Mouse (Mus musculus) heart, embryonic 16.5 days (tissue): ENCODE data around the gene Ubxn2a. TPM values are rescaled to one million over a fixed set of nuclear protein-coding genes. Genes with fewer than 3 reads are reported as not detected.

Experiments
- ATAC-seq: fragments of 200-750 bp; cut with Nextera tagmentation; replicated peaks from 2 replicates; pipeline ENCODE4 v1.8.0; 2017; ENCODE audit warnings: moderate number of reproducible peaks; ENCODE audit not compliant: insufficient read depth, low FRiP score; ENCODE audit errors: extremely low read depth
- H3K27ac ChIP-seq: fragments of 300-500 bp; sonication (generic); 2 replicates; pipeline ENCODE4 v1.5.1; 2014; ENCODE audit warnings: mild to moderate bottlenecking, low read length, control low read depth, moderate library complexity
- H3K27me3 ChIP-seq: fragments of 300-500 bp; sonication (generic); 2 replicates; pipeline ENCODE4 v1.6.1; 2014; ENCODE audit warnings: low read length, mixed read lengths; ENCODE audit not compliant: control insufficient read depth, insufficient read depth
- H3K36me3 ChIP-seq: fragments of 300-500 bp; sonication (generic); 2 replicates; pipeline ENCODE4 v1.6.1; 2014; ENCODE audit not compliant: control insufficient read depth, insufficient read depth
- H3K4me1 ChIP-seq: fragments of 300-500 bp; sonication (generic); 2 replicates; pipeline ENCODE4 v1.6.1; 2014; ENCODE audit warnings: low read length, mixed read lengths; ENCODE audit not compliant: control insufficient read depth, insufficient read depth
- H3K4me2 ChIP-seq: fragments of 300-500 bp; sonication (generic); 2 replicates; pipeline ENCODE4 v1.6.1; 2014; ENCODE audit warnings: low read depth, mild to moderate bottlenecking, control low read depth, low read length
- H3K4me3 ChIP-seq: fragments of 300-500 bp; sonication (generic); 2 replicates; pipeline ENCODE4 v1.5.1; 2014; ENCODE audit warnings: mild to moderate bottlenecking, control low read depth, low read length
- H3K9ac ChIP-seq: fragments of 300-500 bp; sonication (generic); 2 replicates; pipeline ENCODE4 v1.6.1; 2014; ENCODE audit warnings: low read length, control low read depth
- H3K9me3 ChIP-seq: fragments of 300-500 bp; sonication (generic); replicated peaks from 2 replicates; pipeline ENCODE4 v1.6.1; 2016; ENCODE audit warnings: low read length; ENCODE audit not compliant: control insufficient read depth
- WGBS: fragments of 180-500 bp; shearing (Covaris S2); extraction: QIAGEN DNeasy Blood & Tissue Kit; methylation state at CpG from one replicate; pipeline ENCODE4 v1.1.7; 2014; 5-methylcytosine and 5-hydroxymethylcytosine counted together
- polyA plus RNA-seq: library from polyadenylated mRNA; unstranded; fragments of >200 nt; fragmentation: Nextera tagmentation; extraction: Ambion mirVana; gene quantifications from 2 replicates; pipeline ENCODE4 v1.2.1, GENCODE M21; 2015

Ubxn2a gene
- polyA plus RNA-seq, 1 experiment from 2014 or later, result 32.7 TPM

- Histone ChIP-seq H3K4me1 (0 out of 2 replicates have a peak, but pooled peaks cover 3% of the 10 kb centered on the region), H3K4me3 (no peak overlapping the region), H3K4me2 (no peak overlapping the region), H3K27me3 (no peaks in the 10 kb centered on the region), H3K27ac (no peak overlapping the region), H3K36me3 (peaks cover 14% of the 10 kb centered on the region), H3K9ac (no peak overlapping the region), H3K9me3 (no peaks in the 10 kb centered on the region)
- 97% methylated on average over 5 of the region's 5 CpGs for WGBS
- no peak for ATAC-seq
Measured at GRCm38 (mm10) chr12:4856160-4856559, 51.3 kb downstream of the Ubxn2a start.

DNA sequence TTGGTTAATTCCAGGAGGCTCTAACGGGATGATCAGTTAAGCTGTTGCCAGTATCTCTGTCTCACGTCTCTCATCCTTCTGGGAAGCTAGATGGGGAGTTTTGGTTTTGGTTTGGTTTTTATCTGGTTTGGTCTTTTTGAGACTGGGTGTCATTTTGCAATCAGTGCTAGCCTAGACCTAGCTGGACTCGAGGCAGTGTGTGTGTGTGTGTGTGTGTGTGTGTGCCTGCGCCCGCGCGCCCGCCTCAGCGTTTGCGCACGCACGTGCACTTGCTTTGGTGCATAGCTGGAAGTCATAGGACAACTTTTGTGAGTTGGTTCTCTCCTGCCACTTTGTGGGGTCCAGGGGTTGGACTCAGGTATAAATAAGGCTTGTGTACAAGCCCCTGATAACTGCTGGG is 63.8 kb downstream of the Ubxn2a start:
- under 1% methylated on average over 12 of the region's 12 CpGs for WGBS
- no peaks in the 10 kb centered on the region for H3K9me3 ChIP-seq
- H3K9ac ChIP-seq, result peak overlapping the region; percentile 84
- H3K36me3 ChIP-seq, result no peaks in the 10 kb centered on the region
- ATAC-seq, result peak; percentile 59
- H3K27me3 ChIP-seq, result no peaks in the 10 kb centered on the region; the same call in 1 of the 2 replicates
- peaks cover 16% of the 10 kb centered on the region for H3K4me1 ChIP-seq
- H3K4me2 ChIP-seq, result peak overlapping the region; percentile 88
- peak overlapping the region; percentile 89 for H3K27ac ChIP-seq
- H3K4me3 ChIP-seq, result peak overlapping the region; percentile 91

- Histone ChIP-seq H3K27ac (peak within 1 kb of the TSS; percentile 89), H3K4me1 (peaks cover 16% of the 10 kb centered on the region), H3K4me2 (peak within 1 kb of the TSS; percentile 88), H3K9me3 (no peaks in the 10 kb centered on the region), H3K9ac (peak within 1 kb of the TSS; percentile 84), H3K36me3 (no peaks in the 10 kb centered on the region), H3K4me3 (peak within 1 kb of the TSS; percentile 91), H3K27me3 (no peaks in the 10 kb centered on the region; the same call in 1 of the 2 replicates)
- under 1% methylated on average over 30 of the region's 30 CpGs for WGBS
- peak; percentile 93 for ATAC-seq
Measured at GRCm38 (mm10) chr12:4842890-4843597, 64.5 kb downstream of the Ubxn2a start, which contains the start of gene Wdcp. Gene Wdcp (plus strand): TSS chr12:4843303.

- Histone ChIP-seq H3K4me3 (no peak overlapping the region), H3K4me2 (no peak overlapping the region; the same call in 1 of the 2 replicates), H3K36me3 (no peaks in the 10 kb centered on the region), H3K27me3 (no peaks in the 10 kb centered on the region; the same call in 1 of the 2 replicates), H3K9me3 (no peaks in the 10 kb centered on the region), H3K4me1 (peaks cover 16% of the 10 kb centered on the region), H3K27ac (no peak overlapping the region), H3K9ac (no peak overlapping the region)
- 92% methylated on average over 8 of the region's 8 CpGs for WGBS
- ATAC-seq, result no peak
Measured at GRCm38 (mm10) chr12:4842456-4842855, 65.0 kb downstream of the Ubxn2a start.

GRCm38 (mm10) chr12:4841392-4841887 is 66.1 kb downstream of the Ubxn2a start, which contains the start of gene Fkbp1b:
Gene Fkbp1b (minus strand): TSS chr12:4841591.
- Histone ChIP-seq H3K4me1 (peaks cover 16% of the 10 kb centered on the region), H3K4me3 (peak within 1 kb of the TSS; percentile 73), H3K9ac (peak within 1 kb of the TSS; percentile 76), H3K9me3 (no peaks in the 10 kb centered on the region), H3K36me3 (no peaks in the 10 kb centered on the region), H3K4me2 (peak within 1 kb of the TSS; percentile 80), H3K27me3 (no peaks in the 10 kb centered on the region; the same call in 1 of the 2 replicates), H3K27ac (no peak within 1 kb of the TSS)
- peak; percentile 53 for ATAC-seq
- WGBS, result 1% methylated on average over 37 of the region's 37 CpGs

DNA sequence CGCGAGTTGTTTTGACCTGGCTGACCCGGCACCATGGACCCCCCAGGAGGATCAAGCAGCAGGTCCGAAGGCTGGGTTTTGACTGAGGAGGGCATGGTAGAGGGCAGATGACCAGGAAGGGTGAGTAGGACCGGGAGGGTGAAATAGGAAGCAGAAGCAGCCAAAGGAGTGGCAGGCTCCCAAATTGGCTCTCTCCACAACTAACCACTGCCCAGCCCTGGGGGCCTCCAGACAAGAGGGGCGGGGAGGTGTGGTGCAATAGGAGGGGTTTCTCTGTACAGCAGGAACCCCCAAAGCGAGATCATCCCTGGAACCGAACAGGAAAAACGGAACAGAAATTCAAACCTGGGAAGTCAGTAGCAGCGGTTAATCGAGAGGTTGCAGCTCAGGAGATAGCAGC is 66.8 kb downstream of the Ubxn2a start:
- WGBS, result 3% methylated on average over 11 of the region's 11 CpGs
- H3K9ac ChIP-seq, result peak overlapping the region; percentile 76
- no peak for ATAC-seq

DNA sequence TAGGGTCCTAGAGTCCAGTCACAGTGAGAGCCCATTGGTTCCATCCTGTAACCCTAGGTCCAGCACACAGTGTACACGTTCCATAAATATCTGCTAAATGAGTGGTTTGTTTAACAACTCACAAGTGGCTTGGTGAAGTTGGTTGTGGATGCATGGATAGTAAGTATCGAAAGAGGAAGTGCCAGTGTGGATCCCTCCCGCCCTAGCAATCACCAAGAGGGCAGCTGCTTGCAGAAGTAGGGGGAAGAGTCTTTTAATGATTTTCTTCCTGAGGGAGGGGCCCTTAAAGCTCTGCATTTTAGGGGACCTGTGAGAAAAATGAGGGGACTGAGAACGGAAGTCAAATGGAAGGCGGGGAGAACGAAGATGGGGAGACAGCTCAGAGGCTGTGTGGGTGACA is 67.5 kb downstream of the Ubxn2a start:
- H3K27ac ChIP-seq, result no peak overlapping the region
- H3K4me3 ChIP-seq, result no peak overlapping the region
- peak overlapping the region; percentile 80; the same call in 1 of the 2 replicates for H3K4me2 ChIP-seq
- H3K9me3 ChIP-seq, result no peaks in the 10 kb centered on the region
- no peak overlapping the region for H3K9ac ChIP-seq
- ATAC-seq, result no peak
- peaks cover 16% of the 10 kb centered on the region for H3K4me1 ChIP-seq
- WGBS, result 50% methylated on average over 6 of the region's 6 CpGs
- H3K36me3 ChIP-seq, result no peaks in the 10 kb centered on the region
- H3K27me3 ChIP-seq, result no peaks in the 10 kb centered on the region; the same call in 1 of the 2 replicates

More for the DNA sequence above, 66.8 kb downstream of the Ubxn2a start:
- Histone ChIP-seq H3K4me3 (peak overlapping the region; percentile 73), H3K36me3 (no peaks in the 10 kb centered on the region), H3K4me2 (peak overlapping the region; percentile 80), H3K4me1 (peaks cover 16% of the 10 kb centered on the region), H3K27me3 (no peaks in the 10 kb centered on the region; the same call in 1 of the 2 replicates), H3K27ac (no peak overlapping the region), H3K9me3 (no peaks in the 10 kb centered on the region)

GRCm38 (mm10) chr12:4836959-4837358 is 70.5 kb downstream of the Ubxn2a start:
- H3K27me3 ChIP-seq, result no peaks in the 10 kb centered on the region
- H3K4me3 ChIP-seq, result no peak overlapping the region
- 49% methylated on average over 4 of the region's 4 CpGs for WGBS
- no peak overlapping the region for H3K4me2 ChIP-seq
- H3K4me1 ChIP-seq, result peaks cover 7% of the 10 kb centered on the region; the same call in 1 of the 2 replicates
- no peak overlapping the region for H3K9ac ChIP-seq
- H3K27ac ChIP-seq, result no peak overlapping the region
- H3K36me3 ChIP-seq, result no peaks in the 10 kb centered on the region; the same call in 1 of the 2 replicates
- no peaks in the 10 kb centered on the region for H3K9me3 ChIP-seq
- no peak for ATAC-seq
